Mouse (Mus musculus): ENCODE data around the gene Nxpe2.

The Nxpe2 gene

GRCm38 (mm10) chr9:48298983-48299382 is 54.3 kb downstream of the Nxpe2 start:
- no peak for DNase-seq (ENCODE audit: low spot score)

GRCm38 (mm10) chr9:48294754-48295153 is 58.5 kb downstream of the Nxpe2 start:
- no peak for DNase-seq (ENCODE audit: low spot score)

- no peak for DNase-seq (ENCODE audit: low spot score)
These were observed 63.0 kb downstream of the Nxpe2 start for GRCm38 (mm10) chr9:48290281-48290680.

GRCm38 (mm10) chr9:48284221-48284620 is 69.0 kb downstream of the Nxpe2 start:
- DNase-seq (ENCODE audit: low spot score), result no peak

GRCm38 (mm10) chr9:48276831-48277230 is 76.4 kb downstream of the Nxpe2 start:
- DNase-seq (ENCODE audit: low spot score), result no peak

Measured in left cerebral cortex, adult 11 months (tissue).